Mouse (Mus musculus) frontal cortex, postnatal 10 days (tissue): ENCODE data around the gene Gm42878.

ENCODE experiments used
- DNase-seq, 2 experiments: peaks; one replicate each; pipeline ENCODE4 v3.0.0; 2022; ENCODE audit warnings: low spot score in 2 of 2, mixed read lengths in 1 of 2

Gene Gm42878

GRCm38 (mm10) chr5:121544910-121545792 is at the start of gene Gm42878, which contains the start of gene Adam1a:
Gene Gm42878, minus strand, starts transcription at chr5:121545482.
Gene Adam1a, minus strand, starts transcription at chr5:121545482.
- DNase-seq, result peak in 1 of 2 experiments; percentile 11

- no peak for DNase-seq
Measured at GRCm38 (mm10) chr5:121594714-121595313, 49.5 kb upstream of the Gm42878 start.

- peak; percentile 69 to 77 for DNase-seq
Measured at GRCm38 (mm10) chr5:121593451-121594401, 48.4 kb upstream of the Gm42878 start, which contains the start of gene Aldh2. Gene Aldh2, minus strand, starts transcription at chr5:121593824.

- no peak for DNase-seq
Measured at GRCm38 (mm10) chr5:121592816-121593407, 47.6 kb upstream of the Gm42878 start.

DNA sequence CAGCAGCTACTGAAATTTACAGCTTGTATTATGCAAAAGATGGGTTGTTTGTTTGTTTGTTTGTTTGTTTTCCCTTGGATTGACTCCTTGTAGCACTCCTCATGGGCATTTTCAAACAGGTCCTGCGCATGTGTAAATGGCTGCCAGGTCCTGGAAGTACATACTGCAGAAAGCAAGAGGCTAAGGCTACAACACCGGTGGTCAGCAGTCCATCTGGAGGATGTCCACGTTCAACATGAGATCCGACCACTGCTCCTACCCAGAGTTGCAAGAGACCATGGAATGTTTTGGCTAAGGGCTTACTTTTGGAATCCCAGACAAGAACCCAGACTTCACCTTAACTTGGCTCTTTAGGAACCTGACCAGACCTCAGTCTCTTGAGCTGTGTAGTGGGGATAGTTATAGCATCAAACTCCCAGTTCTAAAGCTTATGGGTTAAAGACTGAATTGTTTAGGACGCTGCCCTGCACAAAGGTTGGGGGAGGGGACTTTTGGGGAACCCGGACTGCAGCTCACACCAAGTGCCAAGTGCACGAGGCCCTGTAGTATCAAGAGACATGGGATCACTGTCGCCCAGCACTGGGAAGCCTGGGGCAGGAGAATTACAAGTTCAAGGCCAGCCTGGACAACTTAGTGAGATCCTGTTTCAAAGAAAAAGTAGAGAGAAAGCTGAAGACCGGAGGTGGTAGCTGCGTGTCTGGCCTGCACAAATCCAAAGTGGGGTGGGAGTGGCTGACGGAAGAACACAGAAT is 47.0 kb upstream of the Gm42878 start:
- no peak for DNase-seq

GRCm38 (mm10) chr5:121591417-121592063 is 46.3 kb upstream of the Gm42878 start:
- no peak for DNase-seq

GRCm38 (mm10) chr5:121589928-121590327 is 44.6 kb upstream of the Gm42878 start:
- DNase-seq, result no peak

- no peak for DNase-seq
Measured at GRCm38 (mm10) chr5:121586400-121587039, 41.2 kb upstream of the Gm42878 start.

DNA sequence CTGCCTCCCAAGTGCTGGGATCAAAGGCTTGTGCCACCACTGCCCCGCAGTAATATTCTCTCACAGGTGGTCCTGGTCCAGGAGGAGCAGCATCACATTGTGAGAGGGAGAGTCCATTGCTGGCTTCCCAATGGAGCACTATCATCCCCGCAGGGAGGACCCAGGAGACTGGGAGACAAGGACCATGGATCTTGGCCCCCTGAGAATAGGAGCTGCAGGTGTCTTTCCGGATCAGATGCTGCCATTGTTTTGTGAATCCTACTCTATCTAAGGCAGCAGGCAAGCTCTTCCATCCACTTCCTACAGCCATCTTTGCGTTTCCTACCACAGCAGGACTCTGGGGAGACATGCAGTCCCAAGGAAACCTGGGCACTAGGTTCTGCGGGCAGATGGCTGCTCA is 40.4 kb upstream of the Gm42878 start:
- no peak for DNase-seq

- no peak for DNase-seq
Measured at GRCm38 (mm10) chr5:121585005-121585404, 39.7 kb upstream of the Gm42878 start.

DNA sequence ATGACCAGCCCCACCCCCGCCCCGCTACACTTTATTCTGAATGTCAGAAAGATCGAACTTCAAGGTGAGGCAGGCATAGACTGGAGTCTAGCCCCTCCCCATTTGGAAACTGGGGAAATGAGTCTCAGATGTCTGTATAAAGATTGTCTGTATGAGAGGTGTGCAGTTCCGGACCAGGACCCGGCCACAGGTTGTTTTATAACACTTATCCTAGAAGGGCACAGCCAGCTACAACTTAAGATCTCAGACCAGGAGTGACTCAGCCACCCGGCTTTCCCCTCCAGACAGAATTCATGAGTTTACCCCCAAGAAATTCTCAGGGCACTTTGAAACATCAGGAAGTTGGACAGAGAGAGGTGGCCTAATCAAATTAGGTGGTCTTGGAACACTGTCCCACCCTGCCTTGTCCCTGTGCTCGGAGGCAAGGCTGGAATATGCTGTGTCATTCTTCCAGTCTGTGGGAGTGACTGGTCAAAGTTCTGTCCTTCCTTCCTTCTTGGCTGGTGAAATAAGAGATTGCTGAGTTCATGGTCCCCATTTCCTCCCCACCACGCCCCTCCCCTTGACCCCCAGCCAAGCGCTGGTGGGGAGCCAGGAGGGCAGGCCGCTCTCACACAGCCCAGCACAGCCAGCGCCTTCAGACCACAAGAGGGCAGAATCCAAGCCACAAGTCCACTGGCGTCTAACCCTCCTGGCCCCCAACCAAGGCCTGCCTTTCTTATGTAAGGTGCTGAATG is 38.7 kb upstream of the Gm42878 start:
- DNase-seq, result peak; percentile 69 to 74

DNA sequence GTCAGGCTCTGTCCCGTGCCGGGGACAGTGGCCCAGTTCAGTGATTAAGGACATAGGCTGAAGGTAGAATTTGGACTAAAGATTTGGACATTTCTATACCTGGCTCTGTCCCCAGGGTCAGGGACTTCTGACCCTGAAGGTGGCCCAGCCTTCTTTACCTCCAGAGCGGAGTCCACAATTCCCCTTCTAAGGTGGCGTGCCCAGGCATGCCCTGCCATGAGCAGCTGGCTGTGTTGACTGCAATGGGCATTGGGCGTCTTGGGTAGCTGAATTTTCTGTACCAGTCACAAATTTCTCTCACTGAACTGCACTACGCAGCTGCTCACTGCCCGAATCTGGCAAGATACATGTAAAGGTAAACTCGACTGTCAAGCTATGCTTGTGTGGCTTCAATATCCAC is 36.7 kb upstream of the Gm42878 start:
- no peak for DNase-seq

DNA sequence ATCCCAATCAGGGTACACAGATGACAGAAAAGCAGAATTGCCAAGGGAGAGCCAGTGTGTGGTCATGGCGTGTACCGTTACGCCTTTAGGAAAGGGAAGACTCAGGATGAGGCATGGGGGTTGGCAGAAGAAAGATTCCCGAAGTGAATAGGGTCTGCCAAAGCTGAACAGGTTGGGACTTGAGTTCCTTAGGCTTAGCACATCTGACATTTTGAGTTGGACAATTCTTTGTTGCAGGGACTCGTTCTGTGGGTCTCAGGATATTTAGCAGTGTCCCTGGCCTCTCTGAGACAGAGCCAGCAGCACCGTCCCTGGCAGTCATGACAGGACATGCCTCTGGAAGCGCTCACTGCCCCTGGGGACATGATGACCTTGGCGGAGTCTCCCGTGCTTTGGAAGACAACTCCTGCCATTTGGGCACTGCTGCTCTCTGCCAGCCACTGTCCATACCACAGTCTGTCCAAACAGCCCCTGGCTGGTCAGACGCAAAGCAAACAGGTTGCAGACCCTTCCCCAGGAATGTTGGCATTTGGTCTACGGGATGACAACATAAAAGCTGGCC is 31.7 kb upstream of the Gm42878 start:
- DNase-seq, result no peak

GRCm38 (mm10) chr5:121575867-121576266 is 30.6 kb upstream of the Gm42878 start:
- DNase-seq, result no peak

DNA sequence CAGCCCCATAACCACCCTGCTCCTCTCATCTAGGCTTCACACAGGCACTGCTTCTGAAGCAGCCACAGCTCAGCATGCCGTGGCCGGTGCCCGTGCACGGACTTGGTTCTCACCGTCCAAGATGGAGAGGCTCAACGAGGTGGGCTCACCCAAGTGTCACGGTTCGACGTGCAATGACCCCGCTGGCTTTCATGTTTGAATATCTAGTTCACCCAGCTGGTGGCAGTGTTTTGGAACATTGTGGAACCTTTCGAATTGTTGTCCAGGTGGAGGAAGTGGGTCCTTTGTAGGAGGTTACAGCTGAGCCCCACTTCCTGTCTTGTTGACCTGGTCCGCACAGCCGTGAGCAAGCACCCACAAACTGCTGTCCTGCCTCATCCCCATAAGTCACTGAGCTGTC is 28.9 kb upstream of the Gm42878 start:
- no peak for DNase-seq

- no peak for DNase-seq
Measured at GRCm38 (mm10) chr5:121570787-121571186, 25.5 kb upstream of the Gm42878 start.

DNA sequence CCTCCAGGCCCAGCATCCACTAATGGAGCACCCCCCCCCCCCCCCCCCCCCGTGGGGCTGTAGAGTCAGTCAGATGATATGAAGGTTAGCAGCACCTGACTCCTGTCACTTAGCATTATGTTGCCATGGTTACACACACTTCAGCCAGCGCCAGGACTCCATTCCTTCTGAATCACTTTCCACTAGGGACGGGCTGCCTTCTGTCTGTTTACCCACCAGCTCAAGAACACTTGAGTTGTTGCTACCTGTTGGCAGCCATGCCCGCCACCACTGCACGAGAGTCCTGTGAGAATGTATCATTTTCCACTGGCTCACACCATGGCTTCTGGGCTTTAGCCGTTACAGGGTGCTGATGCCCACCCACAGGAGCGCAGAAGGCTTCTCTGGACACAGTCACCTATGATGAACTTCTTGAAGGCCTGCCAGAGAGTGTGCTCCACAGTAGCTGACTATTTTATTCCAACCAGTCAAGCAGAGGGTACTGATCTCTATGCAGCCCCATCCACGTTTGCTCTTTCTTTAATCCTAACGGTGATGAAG is 24.7 kb upstream of the Gm42878 start:
- no peak for DNase-seq

GRCm38 (mm10) chr5:121566035-121566681 is 20.9 kb upstream of the Gm42878 start:
- no peak for DNase-seq
